Comparison of ENCODE assay signal across 28 mouse cellular contexts in the genomic region with DNA sequence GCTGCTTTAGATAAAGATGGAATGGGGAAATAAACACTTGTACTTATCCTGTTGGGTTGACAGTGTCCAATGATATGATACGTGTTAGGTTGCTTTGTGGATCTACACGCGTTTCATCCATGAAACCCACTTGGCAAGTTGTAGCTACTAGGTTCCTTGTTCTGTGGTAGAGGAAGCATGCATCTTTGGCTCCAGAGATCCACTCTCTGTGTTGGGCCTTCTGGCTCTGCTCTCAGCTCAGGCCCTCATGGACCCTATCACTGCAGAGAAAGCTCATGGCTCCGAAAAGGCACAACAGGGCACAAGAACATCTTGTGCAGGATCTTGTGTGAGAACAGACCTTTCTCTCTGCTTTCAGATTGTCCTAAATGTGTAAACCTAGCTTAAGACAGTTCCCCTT.
DNase-seq lines count a peak whose midpoint lies in the region; ATAC-seq and TF ChIP-seq lines count a peak whose summit lies in the region.
"Had no signal": no experiment of that assay in that cellular context is flagged by ENCODE, and none has a peak within 500 bp of the region (broad histone marks: within the 10 kb centered on the region; RNA-seq: fewer than 3 reads in every experiment).

No protein-coding gene starts in this region.

- H3K27me3 ChIP-seq in intestine, embryonic 15.5 days (replicated peaks): no peaks in the 10 kb centered on the region
- H3K27me3 ChIP-seq in intestine, embryonic 16.5 days (replicated peaks; ENCODE audit: control insufficient read depth, insufficient read depth, low read length): no peaks in the 10 kb centered on the region
- no peaks in the 10 kb centered on the region for H3K27me3 ChIP-seq in testis, adult 2 months (ENCODE audit: control insufficient read depth, insufficient read depth, low read length)
- H3K27me3 ChIP-seq in stomach, embryonic 16.5 days (ENCODE audit: control insufficient read depth, insufficient read depth, low read length): no peaks in the 10 kb centered on the region
- H3K27me3 ChIP-seq in forebrain, postnatal 0 days (ENCODE audit: insufficient read depth, low read length): no peaks in the 10 kb centered on the region
- H3K27me3 ChIP-seq: forebrain, embryonic 12.5 days; forebrain, embryonic 15.5 days had no signal

- no peak for DNase-seq in testis, postnatal 14 days (ENCODE audit: low spot score)
- no peak for DNase-seq in forebrain, postnatal 0 days
- DNase-seq: adrenal gland, adult 2 months; adrenal gland, postnatal 14 days; cerebellum, adult 11-12 months; cerebellum, adult 8-10 months; cerebellum, postnatal 10 days; cerebellum, postnatal 36 days; embryo, embryonic 11 days; gastrocnemius, adult 2 months; gastrocnemius, postnatal 14 days; heart, adult 2 months; heart, postnatal 36 days had no signal

- no peak overlapping the region for H3K4me2 ChIP-seq in intestine, embryonic 15.5 days (replicated peaks)
- H3K4me2 ChIP-seq in intestine, embryonic 16.5 days (ENCODE audit: low read depth, low read length): no peak overlapping the region
- no peak overlapping the region for H3K4me2 ChIP-seq in stomach, embryonic 16.5 days (ENCODE audit: low read depth, low read length)
- no peak overlapping the region for H3K4me2 ChIP-seq in forebrain, postnatal 0 days (ENCODE audit: low read depth)
- H3K4me2 ChIP-seq: embryonic facial prominence, embryonic 13.5 days; forebrain, embryonic 12.5 days; forebrain, embryonic 15.5 days; heart, embryonic 11.5 days; hindbrain, embryonic 14.5 days had no signal

- 0 out of 2 replicates have a peak overlapping the region, but pooled peaks have one; percentile 42 for H3K27ac ChIP-seq in intestine, embryonic 15.5 days
- no peak overlapping the region for H3K27ac ChIP-seq in intestine, embryonic 16.5 days (ENCODE audit: low read length)
- peak overlapping the region; percentile 29 for H3K27ac ChIP-seq in testis, adult 2 months (ENCODE audit: control insufficient read depth, insufficient read depth, low read depth, low read length)
- peak overlapping the region; percentile 50 for H3K27ac ChIP-seq in stomach, embryonic 16.5 days (ENCODE audit: low read length)
- no peak overlapping the region for H3K27ac ChIP-seq in forebrain, postnatal 0 days (ENCODE audit: low read depth, low read length)
- H3K27ac ChIP-seq: embryonic facial prominence, embryonic 10.5 days; embryonic facial prominence, embryonic 13.5 days; forebrain, embryonic 12.5 days; forebrain, embryonic 15.5 days; gastrocnemius, adult 2 months; heart, adult 2 months; hindbrain, embryonic 10.5 days; hindbrain, embryonic 14.5 days; hindbrain, postnatal 0 days had no signal

- peaks cover 16% of the 10 kb centered on the region for H3K4me1 ChIP-seq in intestine, embryonic 15.5 days (replicated peaks)
- H3K4me1 ChIP-seq in intestine, embryonic 16.5 days (ENCODE audit: control insufficient read depth, insufficient read depth, low read length): peaks cover 10% of the 10 kb centered on the region
- peaks cover 7% of the 10 kb centered on the region for H3K4me1 ChIP-seq in testis, adult 2 months (ENCODE audit: control insufficient read depth, insufficient read depth, low read length)
- peaks cover 12% of the 10 kb centered on the region for H3K4me1 ChIP-seq in stomach, embryonic 16.5 days (ENCODE audit: control insufficient read depth, insufficient read depth, low read length)
- H3K4me1 ChIP-seq in forebrain, postnatal 0 days (ENCODE audit: insufficient read depth): no peaks in the 10 kb centered on the region
- H3K4me1 ChIP-seq: forebrain, embryonic 15.5 days had no signal

- TF ChIP-seq CTCF in testis, adult 2 months (IDR thresholded peaks at IDR 0.05; ENCODE audit: control insufficient read depth, insufficient read depth, insufficient replicate concordance, low read depth, low read length): no peak
- no peak for TF ChIP-seq CTCF in forebrain, postnatal 0 days (IDR thresholded peaks at IDR 0.05; ENCODE audit: low read depth)

- H3K9me3 ChIP-seq in intestine, embryonic 15.5 days: no peaks in the 10 kb centered on the region
- H3K9me3 ChIP-seq in intestine, embryonic 16.5 days (ENCODE audit: control insufficient read depth, low read length): no peaks in the 10 kb centered on the region
- no peaks in the 10 kb centered on the region for H3K9me3 ChIP-seq in stomach, embryonic 16.5 days (replicated peaks; ENCODE audit: control insufficient read depth, low read length)
- no peaks in the 10 kb centered on the region for H3K9me3 ChIP-seq in forebrain, postnatal 0 days (ENCODE audit: low read length)
- H3K9me3 ChIP-seq: embryonic facial prominence, embryonic 10.5 days; embryonic facial prominence, embryonic 13.5 days; forebrain, embryonic 12.5 days; forebrain, embryonic 15.5 days; hindbrain, embryonic 10.5 days had no signal

- no peak overlapping the region for H3K4me3 ChIP-seq in intestine, embryonic 15.5 days (replicated peaks)
- no peak overlapping the region for H3K4me3 ChIP-seq in intestine, embryonic 16.5 days (ENCODE audit: low read length)
- no peak overlapping the region for H3K4me3 ChIP-seq in testis, adult 2 months (ENCODE audit: control insufficient read depth, low read depth, low read length)
- H3K4me3 ChIP-seq in stomach, embryonic 16.5 days (replicated peaks; ENCODE audit: low read length): no peak overlapping the region
- no peak overlapping the region for H3K4me3 ChIP-seq in forebrain, postnatal 0 days (ENCODE audit: low read depth, low read length)
- H3K4me3 ChIP-seq: embryonic facial prominence, embryonic 10.5 days; embryonic facial prominence, embryonic 13.5 days; erythroblast, embryonic 14.5 days; forebrain, embryonic 12.5 days; forebrain, embryonic 15.5 days; gastrocnemius, adult 2 months; heart, adult 2 months; hindbrain, embryonic 10.5 days had no signal

- no peaks in the 10 kb centered on the region for H3K36me3 ChIP-seq in intestine, embryonic 15.5 days
- no peaks in the 10 kb centered on the region for H3K36me3 ChIP-seq in intestine, embryonic 16.5 days (ENCODE audit: control insufficient read depth, insufficient read depth, low read length)
- H3K36me3 ChIP-seq in testis, adult 2 months (ENCODE audit: control insufficient read depth, insufficient read depth, low read length): no peaks in the 10 kb centered on the region
- no peaks in the 10 kb centered on the region for H3K36me3 ChIP-seq in stomach, embryonic 16.5 days (ENCODE audit: control insufficient read depth, insufficient read depth, low read length)
- no peaks in the 10 kb centered on the region for H3K36me3 ChIP-seq in forebrain, postnatal 0 days (ENCODE audit: insufficient read depth)
- H3K36me3 ChIP-seq: embryonic facial prominence, embryonic 10.5 days; embryonic facial prominence, embryonic 13.5 days; forebrain, embryonic 12.5 days; forebrain, embryonic 15.5 days; hindbrain, embryonic 10.5 days had no signal

- TF ChIP-seq POLR2A in testis, adult 2 months (IDR thresholded peaks at IDR 0.05; ENCODE audit: control insufficient read depth, low read depth, low read length): no peak

- no peak overlapping the region for H3K9ac ChIP-seq in intestine, embryonic 15.5 days
- H3K9ac ChIP-seq in intestine, embryonic 16.5 days (ENCODE audit: low read depth, low read length): no peak overlapping the region
- no peak overlapping the region for H3K9ac ChIP-seq in stomach, embryonic 16.5 days (ENCODE audit: low read length)
- no peak overlapping the region for H3K9ac ChIP-seq in forebrain, postnatal 0 days
- H3K9ac ChIP-seq: embryonic facial prominence, embryonic 13.5 days; forebrain, embryonic 12.5 days; forebrain, embryonic 15.5 days; hindbrain, embryonic 14.5 days had no signal

- peak; percentile 15; the same call in 1 of the 2 replicates for ATAC-seq in intestine, embryonic 15.5 days
- no peak for ATAC-seq in intestine, embryonic 16.5 days
- no peak for ATAC-seq in stomach, embryonic 16.5 days (ENCODE audit: insufficient read depth, low FRiP score)
- ATAC-seq in forebrain, postnatal 0 days: no peak
- ATAC-seq: CD4-positive, CD25-positive, alpha-beta regulatory T cell, adult 4 months; forebrain, embryonic 15.5 days; hindbrain, postnatal 0 days; inflammation-experienced regulatory T-cells, adult 6 months had no signal

- WGBS in intestine, embryonic 15.5 days: 91% methylated on average over 4 of the region's 4 CpGs
- 95% methylated on average over 4 of the region's 4 CpGs for WGBS in intestine, embryonic 16.5 days
- 76% methylated on average over 4 of the region's 4 CpGs for WGBS in stomach, embryonic 16.5 days
- WGBS in forebrain, postnatal 0 days: 97% methylated on average over 4 of the region's 4 CpGs

Comparison
In these comparisons a context has a peak if more than half of its experiments do, and no peak if none do; other contexts are left out.
1. H3K27ac ChIP-seq: peak in intestine, embryonic 15.5 days (single experiment), testis, adult 2 months (single experiment) and stomach, embryonic 16.5 days (single experiment); none in intestine, embryonic 16.5 days (single experiment) and forebrain, postnatal 0 days (single experiment).